Mouse (Mus musculus) frontal cortex, postnatal 36 days (tissue): Measurements from ENCODE around the gene Piezo1.

Experiments
- DNase-seq, 2 experiments: peaks; one replicate each; pipeline ENCODE4 v3.0.0; 2022; ENCODE audit warnings: low spot score in 2 of 2

Gene Piezo1

DNA sequence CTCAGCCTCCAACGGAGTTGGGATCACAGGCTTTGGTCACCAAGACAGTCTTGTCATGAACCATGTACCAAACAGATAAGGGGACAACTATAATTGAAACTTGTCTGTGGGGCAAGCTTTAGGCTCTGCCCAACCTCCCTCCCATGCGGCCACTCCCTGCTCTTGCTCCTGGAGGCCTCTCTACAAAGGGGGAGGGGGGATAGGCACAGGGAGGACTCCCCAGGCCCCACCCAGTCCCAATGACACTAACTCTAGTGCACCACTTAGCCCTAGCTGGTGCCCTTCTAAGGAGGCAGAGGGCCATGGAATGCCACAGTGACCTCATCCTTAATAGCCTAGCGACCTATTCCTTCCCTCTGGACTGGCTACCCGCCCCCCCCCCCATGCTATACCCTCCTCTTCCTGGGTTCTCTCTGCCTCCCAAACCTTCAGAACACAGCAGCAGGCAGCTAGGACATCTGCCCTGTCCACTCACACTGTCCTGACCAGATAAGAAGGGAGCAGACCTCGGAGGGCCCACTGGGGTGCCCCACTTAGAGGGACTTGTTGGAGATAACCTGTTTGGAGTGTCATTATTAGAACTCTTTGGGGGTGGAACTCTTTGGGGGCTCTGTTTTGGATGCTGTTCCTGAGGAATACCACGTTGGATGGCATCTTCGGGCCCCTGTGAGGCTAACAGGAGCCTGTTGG is 4.9 kb downstream of the Piezo1 start:
- DNase-seq = no peak

DNA sequence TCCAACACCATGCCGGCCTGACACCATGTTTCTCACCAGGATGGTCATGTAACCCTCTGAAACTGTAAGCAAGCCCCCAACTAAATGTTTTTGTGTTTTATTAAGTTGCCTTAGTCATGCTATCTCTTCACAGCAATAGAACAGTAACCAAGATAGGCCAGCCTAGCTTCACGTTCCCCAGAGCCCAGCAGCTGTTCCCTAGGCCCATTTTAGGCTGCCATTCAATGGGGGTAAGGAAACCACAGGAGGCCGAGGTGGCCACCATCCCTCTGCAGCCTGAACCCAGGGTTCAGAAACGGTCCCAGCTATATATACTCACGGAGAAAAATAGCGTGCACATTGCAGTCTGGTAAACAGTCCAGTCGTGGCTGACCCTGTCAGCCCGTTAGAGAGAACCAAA is 7.0 kb downstream of the Piezo1 start:
- DNase-seq = no peak

DNA sequence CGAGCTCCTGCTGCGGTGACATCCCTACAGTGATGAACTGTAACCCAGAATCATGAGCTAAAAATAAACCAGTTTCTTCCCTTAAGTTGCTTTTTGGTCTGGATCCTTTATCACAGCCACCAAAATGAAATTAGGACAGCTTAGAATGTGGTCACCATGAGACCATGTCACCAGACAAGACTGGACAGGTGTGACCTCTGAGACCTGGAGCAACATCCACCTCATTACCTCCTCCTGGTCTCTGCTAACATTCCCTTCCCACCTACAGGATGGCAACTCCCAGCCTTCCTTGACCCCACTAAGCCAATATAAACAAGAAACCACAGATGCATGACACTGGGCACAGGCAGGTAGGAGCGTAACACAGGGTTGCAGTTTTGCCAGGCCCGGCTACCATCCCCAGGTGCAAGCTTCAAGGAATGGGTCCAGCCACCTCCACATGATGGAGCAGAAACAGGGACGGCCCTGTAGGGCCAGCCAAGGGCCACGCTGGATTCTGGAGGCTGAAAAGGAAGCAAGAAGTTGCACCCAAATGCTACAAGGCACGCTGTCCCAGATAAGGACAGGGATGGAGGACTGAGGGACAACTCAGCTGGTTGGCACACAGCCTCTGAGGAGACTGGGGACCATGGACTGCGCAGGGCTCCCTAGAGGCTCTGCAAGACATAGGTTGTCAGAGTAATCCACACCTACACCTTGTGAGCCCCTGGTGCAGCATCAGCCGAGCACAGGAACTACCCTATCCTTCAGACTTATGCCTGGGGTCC is 12.6 kb downstream of the Piezo1 start:
- no peak for DNase-seq

GRCm38 (mm10) chr8:122537812-122538211 is 13.3 kb downstream of the Piezo1 start:
- no peak for DNase-seq

DNA sequence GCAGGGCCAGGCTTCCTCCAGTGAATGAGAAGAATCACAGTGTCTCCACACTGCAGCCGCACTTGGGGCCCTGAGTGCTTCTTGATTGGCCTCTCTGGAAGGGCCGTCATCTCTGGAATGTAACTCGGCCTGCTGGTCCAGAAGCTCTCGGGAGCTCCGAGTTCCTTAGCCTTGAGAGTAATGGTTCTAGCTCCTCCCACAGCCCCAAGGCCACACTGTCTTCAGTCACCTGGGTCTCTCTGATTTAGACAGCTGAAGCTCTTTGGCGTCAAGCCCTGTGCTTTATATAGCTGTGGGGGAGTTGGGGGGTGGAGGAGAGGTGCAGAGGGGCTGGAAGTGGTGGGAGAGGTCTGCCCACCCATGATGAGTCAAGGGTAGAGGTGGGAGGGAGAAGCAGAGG is 14.1 kb downstream of the Piezo1 start:
- DNase-seq = peak in 1 of 2 experiments; percentile 28

DNA sequence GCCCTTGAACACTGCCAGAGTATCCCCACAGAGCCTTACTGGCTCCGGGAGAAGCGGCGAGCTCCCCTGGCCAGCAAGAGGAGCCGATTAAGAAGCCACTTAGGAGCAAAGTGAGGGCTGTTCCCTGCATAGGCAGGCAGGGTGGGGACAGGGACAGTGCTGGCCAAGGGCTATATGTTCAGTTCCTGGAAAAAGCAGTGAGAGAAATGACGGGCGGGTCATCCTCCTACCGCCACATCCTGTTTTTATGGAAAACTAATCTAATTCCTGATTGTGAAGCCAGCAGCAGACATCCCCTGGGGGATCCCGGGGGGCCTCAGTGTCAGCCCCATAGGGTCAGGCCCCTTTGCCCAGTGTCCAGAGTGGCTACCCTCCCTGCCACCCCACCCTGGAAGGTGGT is 19.8 kb downstream of the Piezo1 start:
- no peak for DNase-seq

DNA sequence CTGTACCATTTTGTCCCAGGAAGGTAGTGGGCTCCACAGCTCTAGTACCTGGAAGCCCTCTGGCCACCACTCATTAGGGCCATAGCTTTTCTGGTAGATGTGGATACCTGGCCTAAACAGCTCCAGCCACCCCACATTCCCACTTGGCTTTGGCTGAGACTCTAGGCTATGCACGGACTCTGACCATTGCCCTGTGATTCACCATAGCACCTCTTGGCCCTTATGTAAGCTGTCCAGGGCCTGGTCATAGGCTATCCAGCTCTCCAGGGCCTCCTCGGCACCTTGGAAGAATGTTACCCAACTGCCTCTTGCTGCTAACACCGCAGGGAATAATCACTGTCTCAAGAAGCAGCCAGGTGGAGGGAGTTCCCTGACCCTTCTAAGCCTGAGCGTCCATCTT is 22.0 kb downstream of the Piezo1 start:
- no peak for DNase-seq

DNA sequence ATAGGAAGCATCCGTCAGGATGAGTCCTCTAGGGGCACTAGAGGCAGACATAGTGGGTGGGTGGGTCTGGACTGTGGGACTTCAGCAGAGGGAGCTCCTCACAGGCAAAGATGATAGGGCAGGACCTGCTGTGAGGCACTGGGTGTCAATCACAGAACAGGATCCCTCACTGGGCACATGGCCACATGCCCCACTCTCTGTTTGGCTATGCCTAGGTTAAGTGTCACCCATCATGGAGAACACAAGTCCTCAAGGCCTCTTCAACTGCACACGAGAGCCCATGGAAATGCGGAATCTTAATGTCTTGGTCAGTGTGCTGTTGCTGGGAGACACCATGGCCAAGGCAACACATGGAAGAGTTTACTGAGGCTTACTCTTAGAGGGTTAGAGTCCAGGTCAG is 23.2 kb downstream of the Piezo1 start:
- no peak for DNase-seq

- no peak for DNase-seq
Observed at GRCm38 (mm10) chr8:122526526-122527170, 24.5 kb downstream of the Piezo1 start.

DNA sequence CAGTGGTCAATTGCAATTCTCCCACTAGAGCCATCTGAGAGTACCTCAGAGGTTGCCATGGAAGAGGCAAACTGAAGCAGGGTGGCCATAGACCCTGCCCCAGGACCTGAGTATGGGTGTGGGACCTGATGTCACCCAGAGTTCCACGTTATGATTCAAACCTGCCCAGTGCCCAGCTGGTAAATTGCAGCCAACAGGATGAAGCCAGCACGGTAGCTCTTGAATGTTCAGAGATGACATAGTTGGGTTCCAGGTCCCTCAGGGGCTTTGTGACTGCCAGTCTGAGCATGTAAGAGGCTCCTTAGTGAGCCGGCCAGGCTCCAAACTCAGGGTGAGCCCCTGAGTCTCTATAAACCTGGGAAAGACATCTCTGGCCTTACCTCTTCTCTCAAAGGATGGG is 25.0 kb downstream of the Piezo1 start:
- no peak for DNase-seq

GRCm38 (mm10) chr8:122525004-122525403 is 26.1 kb downstream of the Piezo1 start:
- DNase-seq = no peak

- no peak for DNase-seq
Observed at GRCm38 (mm10) chr8:122524506-122524905, 26.6 kb downstream of the Piezo1 start.

DNA sequence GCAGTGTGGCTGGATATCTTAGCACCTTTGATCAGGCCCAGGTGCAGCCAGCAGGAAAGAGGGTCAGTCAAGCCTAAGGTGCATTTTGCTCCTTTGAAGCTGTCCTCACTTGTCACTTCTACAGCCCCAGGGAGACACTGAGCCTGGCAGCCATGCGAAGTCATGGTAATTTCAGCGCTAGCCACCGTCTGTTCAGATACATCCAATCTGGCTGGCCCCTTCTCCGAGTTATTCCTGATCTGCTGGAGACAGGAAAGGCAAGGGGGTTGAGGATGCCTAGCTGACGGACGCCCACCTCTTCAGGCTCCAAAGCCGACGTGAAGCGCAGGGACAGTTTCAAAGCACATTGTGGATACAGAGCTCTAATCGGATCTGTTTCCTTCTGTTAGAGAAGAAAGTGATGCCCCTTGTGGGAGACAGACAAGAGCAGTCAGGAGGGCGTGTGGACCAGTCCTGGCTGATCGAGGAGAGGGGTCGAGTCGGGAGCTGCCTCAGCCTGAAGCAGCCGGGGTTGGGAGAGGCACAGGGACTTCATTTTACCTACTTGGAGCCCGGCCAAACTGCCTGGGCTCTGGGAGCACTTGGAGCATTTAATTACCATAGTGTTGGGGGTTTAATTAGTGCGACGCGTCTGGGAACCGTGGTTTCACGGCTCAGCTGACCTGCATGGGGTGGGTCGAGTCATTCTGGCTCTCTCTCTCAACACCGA is 27.3 kb downstream of the Piezo1 start:
- DNase-seq = peak; percentile 43 to 51

DNA sequence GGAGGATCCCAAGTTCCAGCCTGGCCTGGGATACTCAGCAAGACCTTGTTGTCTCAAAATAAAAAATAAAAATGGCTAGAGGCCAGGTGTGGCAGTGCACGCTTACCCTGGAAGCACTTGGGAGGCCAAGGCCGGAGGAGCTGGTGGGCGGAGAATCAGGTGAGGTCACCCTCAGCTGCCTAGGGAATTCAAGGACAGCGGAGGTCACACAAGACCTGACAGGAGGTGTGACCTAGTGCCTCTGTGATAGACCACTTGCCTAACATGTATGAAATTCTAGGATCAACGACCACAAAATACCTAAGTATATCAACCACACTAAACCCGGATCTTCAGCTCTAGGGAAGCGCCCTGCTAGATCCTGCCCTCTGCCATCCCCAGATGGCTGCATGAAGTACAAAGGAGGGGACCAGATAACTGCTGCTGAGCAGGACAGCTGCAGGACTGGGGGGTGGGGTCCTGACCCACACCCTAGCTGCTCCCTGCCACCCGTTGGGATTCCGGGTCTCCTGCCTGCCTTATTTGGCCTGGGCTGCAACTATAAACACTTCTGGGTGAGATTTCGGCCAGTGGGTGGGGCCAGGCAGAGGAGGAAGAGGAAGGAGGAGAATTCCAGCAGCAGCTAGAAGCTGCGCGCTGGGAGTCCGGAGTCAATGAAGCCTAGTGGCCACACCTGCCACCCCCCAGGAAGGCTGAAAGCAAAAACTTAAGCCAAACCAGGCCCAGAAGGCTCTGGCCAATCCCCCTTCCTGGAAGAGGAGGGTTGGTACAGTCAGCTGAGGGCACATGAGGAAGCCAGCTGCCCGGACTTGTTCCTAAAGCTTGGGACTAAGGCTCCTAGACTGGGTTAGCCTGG is 28.1 kb downstream of the Piezo1 start:
- no peak for DNase-seq

GRCm38 (mm10) chr8:122520611-122521010 is 30.5 kb downstream of the Piezo1 start:
- DNase-seq = no peak

GRCm38 (mm10) chr8:122517541-122518190 is 33.5 kb downstream of the Piezo1 start:
- no peak for DNase-seq

GRCm38 (mm10) chr8:122515699-122516098 is 35.4 kb downstream of the Piezo1 start:
- no peak for DNase-seq

DNA sequence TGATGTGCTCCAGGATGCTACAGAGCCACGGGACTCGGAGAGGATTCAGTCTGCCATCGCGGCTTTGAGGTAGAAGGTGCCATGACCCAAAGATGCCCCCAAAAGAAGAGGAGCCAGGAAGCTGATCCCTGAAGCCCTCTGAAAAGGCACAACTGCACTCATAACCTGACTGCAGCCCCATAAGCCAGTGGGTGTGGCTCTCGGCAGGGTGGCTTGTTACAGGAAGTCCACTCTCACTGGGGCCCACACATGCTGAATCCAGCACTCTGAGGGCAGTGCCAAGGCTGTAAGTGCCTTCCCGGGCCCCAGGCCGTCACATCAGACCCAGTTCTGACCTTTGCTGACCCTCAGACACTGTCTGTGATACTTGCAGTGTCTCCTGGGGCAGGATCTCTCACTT is 38.7 kb downstream of the Piezo1 start:
- DNase-seq = no peak

GRCm38 (mm10) chr8:122511552-122511951 is 39.6 kb downstream of the Piezo1 start:
- DNase-seq = no peak

DNA sequence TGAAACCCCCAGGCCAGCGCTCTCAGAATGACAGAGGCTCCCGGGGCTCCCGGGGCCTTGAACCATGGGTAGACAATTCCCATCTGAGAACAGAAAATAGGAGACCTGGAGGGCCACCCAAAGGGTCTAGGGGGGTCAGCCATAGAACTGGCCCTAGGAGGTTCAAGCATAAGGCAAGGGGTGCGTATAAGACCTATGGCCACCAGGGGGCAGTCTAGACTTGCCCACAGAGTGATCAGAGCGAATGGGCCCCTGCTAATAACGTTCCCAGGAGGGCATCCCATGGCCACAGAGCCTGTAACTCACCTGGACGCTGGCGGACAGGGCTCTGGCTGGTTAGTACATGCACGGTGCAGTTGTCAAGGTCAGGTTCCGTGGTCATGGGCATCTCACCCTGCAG is 50.3 kb downstream of the Piezo1 start:
- peak; percentile 72 to 73 for DNase-seq

- no peak for DNase-seq
Observed at GRCm38 (mm10) chr8:122497912-122498311, 53.2 kb downstream of the Piezo1 start.
